Mouse (Mus musculus): ENCODE results near the gene Esrp2. TPM values are rescaled to one million over a fixed set of nuclear protein-coding genes. Genes with fewer than 3 reads are reported as not detected.

The Esrp2 gene
- polyA plus RNA-seq, 1 experiment from 2014 or later, result 12.7 TPM

DNA sequence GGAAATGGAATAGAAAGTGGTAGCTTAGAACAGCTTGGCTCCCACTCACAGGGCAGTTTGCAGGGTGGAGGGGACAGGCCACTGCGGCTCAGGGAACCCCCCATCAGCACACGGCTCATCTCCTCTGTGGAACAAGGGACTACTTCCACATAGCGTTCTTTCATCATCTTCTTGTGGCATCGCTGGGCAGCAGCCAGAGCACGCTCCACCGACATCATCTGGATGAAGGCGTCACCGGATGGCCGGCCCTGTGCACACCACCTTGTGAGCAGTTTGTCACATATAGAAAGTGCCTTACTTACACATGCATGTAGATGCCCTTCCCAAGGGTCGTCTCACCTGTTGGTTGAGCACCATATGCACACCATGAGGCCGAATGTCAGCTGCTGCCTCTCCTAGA, 4.4 kb downstream of the Esrp2 start:
- 89% methylated on average over 11 of the region's 11 CpGs for WGBS
- Histone ChIP-seq H3K4me1 (replicated peaks; ENCODE audit: control insufficient read depth, insufficient read depth, low read length) (peaks cover 24% of the 10 kb centered on the region), H3K27ac (ENCODE audit: low read depth, low read length) (no peak overlapping the region), H3K9me3 (ENCODE audit: control insufficient read depth, low read length) (no peaks in the 10 kb centered on the region), H3K4me3 (ENCODE audit: low read depth, low read length) (no peak overlapping the region), H3K4me2 (no peak overlapping the region), H3K27me3 (replicated peaks; ENCODE audit: control insufficient read depth, insufficient read depth, low read length) (peaks cover 43% of the 10 kb centered on the region), H3K9ac (ENCODE audit: low read depth, low read length) (no peak overlapping the region), H3K36me3 (ENCODE audit: control insufficient read depth, insufficient read depth, low read length) (peaks cover 18% of the 10 kb centered on the region; the same call in 1 of the 2 replicates)
- DNase-seq (ENCODE audit: low spot score), result no peak
- no peak for ATAC-seq (replicated peaks; ENCODE audit: low FRiP score)

DNA sequence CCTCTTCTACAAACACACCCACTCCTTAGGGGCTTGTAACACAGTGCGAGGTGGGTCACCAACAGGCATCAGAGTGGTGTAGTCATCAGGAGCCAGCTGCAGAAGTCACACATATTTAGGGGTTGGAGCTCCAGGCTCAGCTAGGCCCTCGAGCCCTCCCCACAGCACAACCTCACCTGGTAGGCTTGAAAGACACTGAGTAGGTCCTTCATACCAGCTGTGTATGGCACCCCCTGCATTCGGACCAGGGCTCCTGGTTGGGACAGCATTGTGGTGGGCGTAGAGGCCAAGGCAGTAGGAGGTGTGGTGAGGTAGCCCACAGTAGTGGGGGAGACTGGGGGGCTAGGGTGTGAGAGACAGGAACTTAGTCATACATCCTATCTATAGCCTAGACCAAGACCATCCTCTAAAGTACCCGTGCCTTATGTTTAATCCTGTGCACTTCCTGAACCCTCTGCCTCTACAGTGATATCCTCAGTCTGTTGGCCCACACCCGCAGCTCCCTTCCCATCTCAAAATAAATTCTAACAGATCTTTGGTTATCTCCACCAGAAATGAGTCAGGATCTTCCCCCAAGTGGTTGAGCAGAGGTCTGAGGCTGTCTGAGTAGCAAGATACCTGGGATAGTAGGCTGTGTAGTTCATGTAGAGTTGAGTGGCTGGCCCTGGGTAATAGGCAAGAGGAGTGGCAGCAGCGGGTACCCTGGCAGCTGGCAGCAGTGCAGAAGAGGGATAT, 5.1 kb downstream of the Esrp2 start:
- Histone ChIP-seq H3K4me1 (replicated peaks; ENCODE audit: control insufficient read depth, insufficient read depth, low read length) (peaks cover 17% of the 10 kb centered on the region), H3K27me3 (replicated peaks; ENCODE audit: control insufficient read depth, insufficient read depth, low read length) (peaks cover 36% of the 10 kb centered on the region), H3K36me3 (ENCODE audit: control insufficient read depth, insufficient read depth, low read length) (peaks cover 22% of the 10 kb centered on the region; the same call in 1 of the 2 replicates), H3K9ac (ENCODE audit: low read depth, low read length) (no peak overlapping the region), H3K4me3 (ENCODE audit: low read depth, low read length) (no peak overlapping the region), H3K4me2 (no peak overlapping the region), H3K9me3 (ENCODE audit: control insufficient read depth, low read length) (no peaks in the 10 kb centered on the region), H3K27ac (ENCODE audit: low read depth, low read length) (0 out of 2 replicates have a peak overlapping the region, but pooled peaks have one; percentile 13)
- ATAC-seq (replicated peaks; ENCODE audit: low FRiP score) (peak; percentile 37; the same call in 1 of the 2 replicates), DNase-seq (ENCODE audit: low spot score) (no peak)
- WGBS, result 72% methylated on average over 7 of the region's 7 CpGs

DNA sequence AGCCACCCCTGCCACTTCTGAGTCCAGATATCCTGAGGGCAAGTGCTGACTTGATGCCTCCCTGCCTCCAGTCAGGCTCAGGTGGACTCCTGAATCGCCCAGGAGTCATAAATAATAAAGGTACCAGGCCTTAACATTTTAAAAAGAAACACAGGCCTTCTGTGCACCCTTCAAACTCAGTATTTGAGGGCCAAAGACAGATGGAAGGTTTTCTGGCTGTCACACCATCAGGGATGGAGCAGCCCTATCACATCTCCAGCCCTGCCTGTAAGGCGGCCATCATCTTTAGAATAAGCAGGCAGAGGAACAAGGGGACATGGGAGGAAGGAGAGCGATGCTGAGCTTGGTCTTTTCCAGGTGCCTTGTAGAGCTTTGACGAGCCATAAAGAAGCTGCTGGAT, 5.8 kb downstream of the Esrp2 start:
- Histone ChIP-seq H3K36me3 (ENCODE audit: control insufficient read depth, insufficient read depth, low read length) (peaks cover 22% of the 10 kb centered on the region; the same call in 1 of the 2 replicates), H3K4me2 (no peak overlapping the region), H3K27ac (ENCODE audit: low read depth, low read length) (no peak overlapping the region), H3K27me3 (replicated peaks; ENCODE audit: control insufficient read depth, insufficient read depth, low read length) (peaks cover 30% of the 10 kb centered on the region), H3K9me3 (ENCODE audit: control insufficient read depth, low read length) (no peaks in the 10 kb centered on the region), H3K4me1 (replicated peaks; ENCODE audit: control insufficient read depth, insufficient read depth, low read length) (peaks cover 13% of the 10 kb centered on the region), H3K4me3 (ENCODE audit: low read depth, low read length) (no peak overlapping the region), H3K9ac (ENCODE audit: low read depth, low read length) (no peak overlapping the region)
- DNase-seq (ENCODE audit: low spot score) (no peak), ATAC-seq (replicated peaks; ENCODE audit: low FRiP score) (no peak)
- WGBS, result 85% methylated on average over 4 of the region's 4 CpGs

DNA sequence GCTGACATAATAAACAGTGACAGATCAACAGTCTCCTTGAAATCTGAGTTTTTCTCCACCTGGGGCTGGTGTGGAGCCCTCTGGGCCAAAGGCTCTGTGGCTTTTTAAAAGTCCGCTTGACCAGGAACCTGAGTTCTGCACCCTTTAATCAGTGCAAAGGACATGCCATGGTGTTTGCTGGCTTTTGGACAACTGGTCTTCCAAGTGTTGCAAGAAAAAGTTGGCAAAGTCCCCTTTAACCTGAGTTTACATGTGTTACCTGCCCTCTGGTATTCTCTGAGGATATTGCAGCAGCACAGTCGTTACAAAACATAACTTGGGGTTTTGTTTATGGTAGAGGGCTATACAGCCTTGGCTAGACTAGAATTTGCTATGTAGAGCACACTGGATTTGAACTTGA, 6.3 kb downstream of the Esrp2 start:
- WGBS, result 85% methylated on average over 2 of the region's 2 CpGs
- Histone ChIP-seq H3K27ac (ENCODE audit: low read depth, low read length) (no peak overlapping the region), H3K27me3 (replicated peaks; ENCODE audit: control insufficient read depth, insufficient read depth, low read length) (peaks cover 25% of the 10 kb centered on the region), H3K4me3 (ENCODE audit: low read depth, low read length) (no peak overlapping the region), H3K9me3 (ENCODE audit: control insufficient read depth, low read length) (no peaks in the 10 kb centered on the region), H3K4me1 (replicated peaks; ENCODE audit: control insufficient read depth, insufficient read depth, low read length) (peaks cover 7% of the 10 kb centered on the region), H3K36me3 (ENCODE audit: control insufficient read depth, insufficient read depth, low read length) (peaks cover 22% of the 10 kb centered on the region; the same call in 1 of the 2 replicates), H3K4me2 (no peak overlapping the region), H3K9ac (ENCODE audit: low read depth, low read length) (no peak overlapping the region)
- DNase-seq (ENCODE audit: low spot score), result no peak
- ATAC-seq (replicated peaks; ENCODE audit: low FRiP score), result no peak

DNA sequence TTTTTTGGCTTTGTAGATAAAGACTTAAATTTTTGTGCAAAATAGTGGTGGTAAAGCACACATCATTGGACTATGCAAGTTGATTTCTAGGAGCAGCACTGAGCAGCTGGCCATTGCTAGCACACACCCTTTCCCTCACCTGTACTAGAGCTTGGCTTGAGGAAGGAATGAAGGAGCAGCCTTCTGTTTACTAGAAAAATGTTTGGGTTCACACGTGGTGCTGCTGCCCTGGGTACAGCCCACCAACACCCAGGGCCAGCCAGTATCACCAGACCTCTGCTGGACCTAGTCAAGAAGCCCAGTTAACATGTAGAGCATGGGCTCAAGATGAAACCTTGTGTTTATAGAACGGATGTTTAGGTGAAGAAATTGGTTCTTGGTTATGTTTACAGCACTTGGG, 6.8 kb downstream of the Esrp2 start:
- 77% methylated on average over 2 of the region's 2 CpGs for WGBS
- Histone ChIP-seq H3K9ac (ENCODE audit: low read depth, low read length) (no peak overlapping the region), H3K4me1 (replicated peaks; ENCODE audit: control insufficient read depth, insufficient read depth, low read length) (peaks cover 7% of the 10 kb centered on the region), H3K9me3 (ENCODE audit: control insufficient read depth, low read length) (no peaks in the 10 kb centered on the region), H3K4me3 (ENCODE audit: low read depth, low read length) (no peak overlapping the region), H3K36me3 (ENCODE audit: control insufficient read depth, insufficient read depth, low read length) (peaks cover 22% of the 10 kb centered on the region; the same call in 1 of the 2 replicates), H3K27me3 (replicated peaks; ENCODE audit: control insufficient read depth, insufficient read depth, low read length) (peaks cover 20% of the 10 kb centered on the region), H3K27ac (ENCODE audit: low read depth, low read length) (no peak overlapping the region), H3K4me2 (no peak overlapping the region)
- no peak for DNase-seq (ENCODE audit: low spot score)
- no peak for ATAC-seq (replicated peaks; ENCODE audit: low FRiP score)

DNA sequence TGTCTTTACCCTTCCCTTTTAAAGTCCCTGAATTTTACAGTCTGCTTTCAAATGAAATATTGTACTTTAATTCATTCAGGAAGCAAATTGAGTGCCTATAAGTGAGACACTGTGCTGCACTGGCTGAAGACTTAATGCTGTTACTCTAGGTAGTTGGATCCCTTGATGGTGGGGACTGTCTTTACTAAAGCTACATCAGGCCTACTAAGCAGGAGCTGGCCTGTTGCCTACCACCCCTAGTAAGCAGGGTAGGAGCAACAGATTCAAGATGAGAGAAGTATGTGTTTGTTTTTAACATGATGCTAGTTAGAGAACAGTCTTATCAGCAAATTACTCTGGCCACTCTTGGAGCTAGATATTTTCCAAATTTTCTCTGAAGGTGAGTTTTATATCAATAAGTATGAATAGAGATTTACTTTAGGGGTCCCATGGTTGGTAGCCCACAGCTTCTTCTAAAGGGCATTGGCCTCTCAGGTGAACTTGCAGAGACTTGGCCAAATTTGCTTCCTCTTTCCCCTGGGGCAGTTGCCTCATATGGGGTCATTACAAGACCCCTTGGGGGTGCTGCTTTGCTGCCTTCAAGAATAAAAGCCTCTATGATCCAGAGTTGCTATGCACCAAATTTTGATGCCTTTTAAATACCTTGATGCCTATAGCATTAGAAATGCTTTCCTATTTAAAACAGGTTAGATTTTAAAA, 7.4 kb downstream of the Esrp2 start:
- Histone ChIP-seq H3K4me3 (ENCODE audit: low read depth, low read length) (no peak overlapping the region), H3K9ac (ENCODE audit: low read depth, low read length) (no peak overlapping the region), H3K9me3 (ENCODE audit: control insufficient read depth, low read length) (no peaks in the 10 kb centered on the region), H3K4me2 (no peak overlapping the region), H3K27ac (ENCODE audit: low read depth, low read length) (no peak overlapping the region), H3K4me1 (replicated peaks; ENCODE audit: control insufficient read depth, insufficient read depth, low read length) (peaks cover 7% of the 10 kb centered on the region; the same call in 1 of the 2 replicates), H3K27me3 (replicated peaks; ENCODE audit: control insufficient read depth, insufficient read depth, low read length) (peaks cover 14% of the 10 kb centered on the region), H3K36me3 (ENCODE audit: control insufficient read depth, insufficient read depth, low read length) (peaks cover 22% of the 10 kb centered on the region; the same call in 1 of the 2 replicates)
- DNase-seq (ENCODE audit: low spot score) (no peak), ATAC-seq (replicated peaks; ENCODE audit: low FRiP score) (no peak)

DNA sequence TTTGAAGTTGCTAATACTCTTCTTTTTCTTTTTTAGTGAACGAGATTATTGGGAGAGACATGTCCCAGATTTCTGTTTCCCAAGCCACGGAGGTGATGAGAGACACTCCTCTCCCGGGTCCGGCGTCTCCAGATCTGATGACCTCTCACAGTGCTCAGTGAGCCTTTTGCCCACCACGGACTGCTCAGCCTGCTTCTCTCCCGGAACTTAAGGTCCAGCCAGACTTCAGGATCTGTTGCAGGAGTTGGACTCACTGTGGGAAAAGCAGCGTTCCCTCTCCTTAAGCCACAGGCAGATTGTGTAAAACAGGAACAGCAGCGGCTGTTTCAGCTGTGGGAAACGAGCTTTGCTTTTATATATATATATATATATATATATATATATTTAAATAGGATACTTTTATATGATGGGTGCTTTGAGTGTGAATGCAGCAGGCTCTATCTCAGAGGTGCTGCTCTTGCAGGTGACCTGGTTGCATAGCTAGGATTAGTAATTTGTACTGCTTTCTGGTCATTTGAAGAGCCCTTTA, 8.8 kb downstream of the Esrp2 start:
- DNase-seq (ENCODE audit: low spot score) (no peak), ATAC-seq (replicated peaks; ENCODE audit: low FRiP score) (no peak)
- Histone ChIP-seq H3K9me3 (ENCODE audit: control insufficient read depth, low read length) (no peaks in the 10 kb centered on the region), H3K4me1 (replicated peaks; ENCODE audit: control insufficient read depth, insufficient read depth, low read length) (peaks cover 7% of the 10 kb centered on the region; the same call in 1 of the 2 replicates), H3K9ac (ENCODE audit: low read depth, low read length) (no peak overlapping the region), H3K27ac (ENCODE audit: low read depth, low read length) (no peak overlapping the region), H3K27me3 (replicated peaks; ENCODE audit: control insufficient read depth, insufficient read depth, low read length) (peaks cover 2% of the 10 kb centered on the region; the same call in 1 of the 2 replicates), H3K4me2 (no peak overlapping the region), H3K36me3 (ENCODE audit: control insufficient read depth, insufficient read depth, low read length) (peaks cover 19% of the 10 kb centered on the region; the same call in 1 of the 2 replicates), H3K4me3 (ENCODE audit: low read depth, low read length) (no peak overlapping the region)
- WGBS, result 91% methylated on average over 10 of the region's 10 CpGs

DNA sequence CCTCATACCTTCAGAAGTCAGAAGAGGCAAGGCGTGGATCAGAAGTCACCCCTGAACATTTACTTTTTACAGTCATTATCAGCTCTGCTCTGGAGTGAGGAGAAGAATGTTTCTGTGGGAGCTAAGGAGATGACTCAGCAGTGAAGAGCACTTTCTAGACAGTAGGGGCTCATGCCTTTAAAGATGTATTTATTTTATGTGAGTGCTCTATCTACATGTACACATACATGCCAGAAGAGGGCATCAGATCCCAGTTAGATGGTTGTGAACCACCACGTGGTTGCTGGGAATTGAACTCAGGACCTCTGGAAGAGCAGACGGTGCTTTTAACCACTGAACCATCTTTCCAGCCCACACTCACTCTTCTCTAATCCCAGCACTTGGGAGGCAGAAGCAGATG, 9.7 kb downstream of the Esrp2 start:
- Histone ChIP-seq H3K4me1 (replicated peaks; ENCODE audit: control insufficient read depth, insufficient read depth, low read length) (peaks cover 5% of the 10 kb centered on the region; the same call in 1 of the 2 replicates), H3K36me3 (ENCODE audit: control insufficient read depth, insufficient read depth, low read length) (peaks cover 14% of the 10 kb centered on the region; the same call in 1 of the 2 replicates), H3K9ac (ENCODE audit: low read depth, low read length) (no peak overlapping the region), H3K9me3 (ENCODE audit: control insufficient read depth, low read length) (no peaks in the 10 kb centered on the region), H3K4me2 (no peak overlapping the region), H3K4me3 (ENCODE audit: low read depth, low read length) (no peak overlapping the region), H3K27ac (ENCODE audit: low read depth, low read length) (no peak overlapping the region), H3K27me3 (replicated peaks; ENCODE audit: control insufficient read depth, insufficient read depth, low read length) (no peaks in the 10 kb centered on the region)
- WGBS, result 66% methylated on average over 3 of the region's 3 CpGs
- DNase-seq (ENCODE audit: low spot score), result no peak
- ATAC-seq (replicated peaks; ENCODE audit: low FRiP score), result 0 out of 2 replicates have a peak, but pooled peaks have one; percentile 36
